Mouse (Mus musculus) cerebellum, postnatal 10 days (tissue): ENCODE data around the gene Fam136a.
"Not testable (repeated sequence)": the region's sequence is repeated elsewhere in the genome, so short reads cannot be mapped to it uniquely, and the experiment has no call there.

Experiments used
- DNase-seq, 2 experiments: peaks; one replicate each; pipeline ENCODE4 v3.0.0; 2021; ENCODE audit warnings: mixed read lengths in 2 of 2

Gene Fam136a

DNA sequence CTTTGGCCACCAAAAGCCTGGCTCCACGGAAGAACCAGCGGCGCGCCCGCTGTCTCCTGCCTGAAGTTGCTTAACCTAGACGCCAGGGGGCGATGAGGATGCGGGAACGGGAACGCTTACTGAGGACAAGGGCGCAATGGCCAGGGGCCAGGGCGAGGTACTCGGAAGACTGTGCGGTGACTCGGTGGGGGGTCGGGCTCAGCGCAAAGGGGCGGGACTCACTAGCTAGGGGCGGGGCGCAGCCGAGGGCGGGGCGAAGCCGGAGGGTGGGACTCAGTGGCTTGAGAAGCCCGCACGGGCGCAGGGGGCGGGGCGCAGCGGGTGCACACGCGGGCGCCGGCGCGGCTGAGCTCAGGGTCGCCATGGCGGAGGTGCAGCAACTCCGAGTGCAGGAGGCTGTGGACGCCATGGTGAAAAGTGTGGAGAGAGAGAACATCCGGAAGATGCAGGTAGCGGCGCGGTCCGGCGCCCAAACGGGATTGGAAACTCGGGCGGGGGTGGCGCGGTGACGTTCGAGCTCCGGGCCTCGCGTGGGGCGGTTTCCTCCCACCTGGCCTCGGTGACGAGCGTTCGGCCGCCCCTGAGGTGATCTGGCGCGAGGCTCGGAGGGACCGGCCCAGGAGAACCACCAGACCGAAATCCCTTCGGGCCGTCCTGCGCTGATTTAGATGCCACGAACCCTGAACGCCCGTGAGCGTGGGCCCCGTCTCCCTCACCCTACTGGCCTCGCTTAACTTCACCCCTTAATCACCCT, at the start of gene Fam136a:
Fam136a (plus strand) TSS at position 276 of the 754 bp plus-strand sequence.
- peak; percentile 99 for DNase-seq

DNA sequence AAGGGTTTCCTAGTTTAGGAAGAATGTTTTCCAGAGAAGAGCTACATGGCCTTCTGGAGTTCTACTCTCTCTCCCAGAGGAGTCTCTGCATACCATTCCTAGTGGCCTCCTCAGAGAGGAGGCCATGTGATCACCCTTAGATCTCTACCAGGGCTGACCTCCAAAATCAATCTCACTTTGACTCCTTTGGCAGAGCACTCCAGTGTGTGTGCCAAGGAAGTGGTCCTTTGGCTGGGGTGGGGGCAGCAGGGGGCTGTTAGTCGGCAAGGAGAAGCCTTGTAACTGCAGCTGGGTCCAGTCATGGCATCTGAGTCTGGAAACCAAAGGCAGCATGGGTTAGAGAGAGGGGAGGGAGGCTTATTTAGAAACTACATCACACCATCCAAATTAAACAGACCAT, 48.4 kb upstream of the Fam136a start:
- DNase-seq: peak in 1 of 2 experiments; percentile 22

DNA sequence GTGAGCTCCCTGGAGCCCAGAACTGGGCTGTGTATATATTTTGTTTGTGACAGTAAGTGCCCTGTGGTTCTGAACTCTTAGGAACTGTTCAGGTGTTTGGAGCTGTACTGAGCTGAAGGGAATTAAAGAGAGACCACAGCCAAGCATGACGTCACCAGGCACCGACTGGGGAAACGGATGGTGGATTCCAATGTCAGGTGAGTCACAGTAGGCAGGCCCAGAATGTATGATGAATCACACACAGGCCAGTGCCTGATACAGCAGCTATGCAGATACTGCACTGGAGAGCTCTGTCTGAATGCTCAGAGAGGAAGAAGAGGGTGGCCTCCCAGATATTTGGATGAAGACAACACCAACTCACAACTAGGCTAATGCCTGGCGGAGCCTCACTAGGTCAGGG, 46.6 kb upstream of the Fam136a start:
- no peak for DNase-seq

DNA sequence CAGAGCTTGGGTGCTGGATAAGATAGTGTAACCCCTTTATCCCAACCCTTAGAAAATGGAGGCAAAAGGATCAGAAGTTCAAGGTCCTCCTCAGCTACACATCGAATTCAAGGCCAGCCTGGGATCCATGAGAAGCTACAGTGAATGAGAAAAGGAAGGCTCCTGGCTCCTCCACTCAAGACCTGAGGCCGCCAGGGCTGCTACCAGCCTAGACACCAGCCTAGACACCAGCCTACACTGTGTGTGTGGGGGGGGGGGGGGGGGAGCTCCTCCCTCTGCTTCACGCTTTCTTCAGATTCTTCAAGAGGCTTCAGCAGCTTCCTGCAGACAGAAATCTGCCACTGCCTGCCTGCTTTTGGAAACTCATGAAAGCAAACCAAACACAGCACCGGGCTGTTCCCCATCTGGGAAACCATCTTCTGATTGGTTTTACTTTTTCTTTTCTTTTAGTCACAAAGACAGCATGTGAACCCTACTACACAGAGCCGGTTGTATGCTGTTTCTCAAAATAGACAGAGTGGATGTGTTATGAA, 43.3 kb upstream of the Fam136a start:
- no peak for DNase-seq

DNA sequence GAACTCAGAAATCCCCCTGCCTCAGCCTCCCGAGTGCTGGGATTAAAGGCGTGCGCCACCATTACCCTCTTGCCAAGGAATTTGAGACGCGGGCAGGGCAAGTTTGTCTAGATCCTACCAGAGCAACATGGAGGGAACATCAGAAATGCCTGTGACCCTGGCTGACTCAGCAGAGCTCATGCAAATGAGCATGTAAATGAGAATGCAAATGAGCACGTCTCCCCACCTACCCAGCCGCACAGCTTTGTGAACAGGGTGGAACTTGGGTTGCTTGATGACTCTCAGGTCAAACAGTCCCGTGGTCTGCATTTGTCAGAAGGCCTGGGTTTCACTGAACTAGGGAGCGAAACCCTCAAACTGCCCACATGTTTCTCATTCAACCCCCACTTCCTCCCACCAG, 42.5 kb upstream of the Fam136a start:
- DNase-seq: no peak

DNA sequence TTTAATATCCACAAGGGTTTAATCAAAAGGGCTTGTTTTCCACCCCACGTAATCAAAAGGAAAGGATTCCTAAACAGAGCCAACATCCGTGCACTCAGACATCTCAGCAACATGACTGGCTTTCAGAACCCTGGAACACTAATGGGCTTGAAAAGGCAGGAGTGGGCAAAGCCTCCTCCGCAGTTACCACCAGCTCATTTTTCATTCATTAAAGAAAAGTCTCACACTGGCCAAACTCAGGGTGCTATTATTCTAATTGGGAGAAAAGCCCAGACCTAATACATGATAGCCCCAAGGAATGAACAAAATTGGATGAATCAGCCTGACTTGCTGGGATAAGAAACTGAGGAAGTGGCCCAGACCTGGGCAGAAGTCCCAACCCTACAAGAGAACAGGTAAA, 41.0 kb upstream of the Fam136a start:
- no peak for DNase-seq

DNA sequence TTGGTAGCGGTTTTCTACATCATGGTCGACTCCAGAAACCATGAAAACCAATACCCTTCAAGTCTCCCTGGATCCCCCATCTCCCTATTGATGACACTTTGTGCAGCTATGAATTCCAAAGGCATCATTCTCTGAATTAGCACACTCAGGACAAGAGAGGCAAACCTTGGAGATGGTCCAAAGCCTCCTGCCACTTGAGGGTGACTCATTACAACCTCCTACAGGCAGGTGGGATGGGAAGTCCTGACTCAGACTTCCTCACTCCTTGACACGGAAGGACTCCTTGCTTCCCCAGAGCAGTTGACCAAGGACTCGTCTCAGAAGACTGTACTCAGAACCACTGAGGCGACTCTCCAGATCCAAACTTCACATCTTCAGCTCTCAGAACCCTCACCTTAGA, 39.8 kb upstream of the Fam136a start:
- peak in 1 of 2 experiments; percentile 10 for DNase-seq

DNA sequence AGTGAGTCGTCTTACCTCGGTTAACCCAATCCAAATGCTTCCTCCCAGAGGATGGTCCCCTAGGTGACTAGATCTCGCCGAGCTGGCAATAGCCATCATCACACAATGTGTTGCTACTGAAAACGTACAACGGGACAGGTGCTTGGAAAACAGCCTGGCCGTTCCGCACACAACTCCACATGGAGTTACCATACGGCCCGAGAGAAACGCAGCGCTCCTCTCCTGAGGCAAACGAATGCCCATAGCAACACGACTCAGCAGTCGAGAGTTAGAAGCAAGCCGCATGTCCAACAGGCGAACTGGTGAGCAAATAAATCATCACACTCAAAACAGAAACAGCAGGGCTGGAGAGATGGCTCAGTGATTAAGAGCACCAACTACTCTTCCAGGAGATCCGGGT, 38.6 kb upstream of the Fam136a start:
- no peak for DNase-seq

DNA sequence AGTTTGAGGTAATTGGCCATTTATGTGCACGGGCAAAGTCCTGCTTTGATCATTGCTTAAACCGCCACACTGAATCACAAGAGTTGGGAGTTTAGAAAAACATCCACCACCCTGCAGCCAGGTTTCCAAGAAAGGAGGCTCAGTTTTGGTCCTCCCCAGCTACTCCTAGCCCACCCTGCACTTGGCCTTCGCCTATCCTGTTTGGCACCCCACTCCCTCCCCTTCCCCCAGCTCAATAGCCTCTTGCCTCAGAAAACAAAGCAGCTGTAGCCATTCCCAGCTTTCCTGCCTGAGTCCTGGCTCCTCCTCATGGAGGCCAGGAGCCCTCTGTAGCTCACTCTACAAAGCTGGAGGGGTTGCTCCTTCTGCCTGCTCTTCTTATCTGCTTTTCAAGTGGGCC, 37.1 kb upstream of the Fam136a start:
- DNase-seq: no peak

DNA sequence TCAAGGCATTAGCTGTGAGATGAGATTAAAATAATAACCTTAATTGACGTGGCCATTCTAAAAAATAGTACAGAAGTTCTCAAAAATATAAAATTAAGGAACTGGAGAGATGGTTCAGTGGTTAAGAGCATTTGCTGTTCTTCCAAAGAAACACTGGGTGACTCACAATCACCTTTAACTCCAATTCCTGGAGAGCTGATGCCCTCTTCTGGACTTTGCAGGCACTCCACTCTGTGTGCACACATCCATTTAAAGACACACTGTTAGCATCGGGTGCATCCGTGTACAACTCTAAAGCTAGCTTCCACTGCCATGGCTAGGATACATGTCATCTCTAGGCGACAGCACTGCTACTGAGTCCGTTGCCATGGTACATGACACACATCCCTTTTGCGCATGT, 35.5 kb upstream of the Fam136a start:
- DNase-seq: no peak

DNA sequence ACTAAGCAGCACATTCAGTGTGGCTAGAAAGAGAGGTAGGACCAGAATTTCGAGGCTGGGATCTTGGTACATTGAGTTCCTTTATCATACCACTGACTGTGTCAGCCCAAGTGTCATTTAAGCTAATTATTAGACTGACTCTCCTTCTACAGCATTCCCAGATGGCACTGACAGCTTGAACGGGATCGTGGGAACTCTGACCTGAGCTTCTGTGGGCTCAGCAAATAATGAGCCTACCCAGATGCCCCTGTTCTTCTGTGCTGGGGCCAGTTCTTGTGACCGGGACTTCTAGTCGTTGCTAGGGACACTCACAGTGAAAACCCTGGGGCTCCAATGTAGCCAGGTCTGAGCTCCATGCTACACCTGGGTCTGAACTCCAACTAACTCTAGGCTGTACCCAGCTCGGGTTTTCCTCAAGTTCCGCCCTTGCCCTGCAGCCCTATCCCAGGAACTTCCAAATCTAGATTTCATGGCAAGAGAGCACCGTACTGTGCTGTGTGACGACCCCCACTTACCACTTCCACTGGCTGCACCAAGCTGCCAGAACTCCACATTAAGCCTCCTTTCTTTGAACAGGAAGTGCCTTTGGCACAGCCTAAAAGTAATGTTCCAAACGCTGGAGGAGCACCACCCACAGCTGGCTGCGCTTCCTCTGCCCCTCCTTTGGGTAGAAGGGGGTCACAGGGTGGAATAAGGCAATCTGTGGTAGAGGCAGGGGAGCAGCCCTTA, 30.2 kb upstream of the Fam136a start:
- DNase-seq: peak in 1 of 2 experiments; percentile 8

DNA sequence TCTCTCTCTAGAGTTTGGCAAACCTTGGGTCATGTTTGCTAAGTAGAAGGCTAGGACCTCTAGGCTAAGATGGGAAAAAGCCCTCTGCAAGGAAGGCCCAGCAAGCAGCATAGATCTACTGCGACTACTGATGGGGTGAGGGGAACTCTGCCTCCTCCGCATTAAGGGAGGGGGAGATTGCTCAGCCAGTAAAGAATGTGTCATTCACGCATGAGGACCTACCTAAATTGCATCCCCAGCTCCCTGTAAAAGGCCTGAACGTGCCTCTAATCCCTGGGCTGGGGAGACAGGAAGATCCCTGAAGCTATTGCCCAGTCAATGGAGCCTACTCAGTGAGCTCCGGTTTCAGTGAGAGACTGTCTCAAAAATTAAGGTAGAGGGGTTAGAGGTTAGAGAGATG, 29.6 kb upstream of the Fam136a start:
- no peak for DNase-seq

DNA sequence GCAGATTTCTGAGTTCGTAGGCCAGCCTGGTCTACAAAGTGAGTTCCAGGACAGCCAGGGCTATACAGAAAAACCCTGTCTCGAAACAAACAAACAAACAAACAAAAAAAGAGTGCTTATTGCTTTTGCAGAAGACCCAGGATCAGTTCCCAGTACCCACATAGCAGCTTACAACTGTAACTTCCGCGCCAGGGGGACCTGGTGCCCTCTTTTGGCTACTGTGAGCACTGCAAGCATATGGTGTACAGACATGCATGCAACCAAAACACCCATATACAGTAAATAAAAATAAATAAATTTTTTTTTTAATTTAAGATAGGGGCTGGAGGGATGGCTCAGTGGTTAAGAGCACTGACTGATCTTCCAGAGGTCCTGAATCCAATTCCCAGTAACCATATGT, 29.1 kb upstream of the Fam136a start:
- not testable (repeated sequence) for DNase-seq

DNA sequence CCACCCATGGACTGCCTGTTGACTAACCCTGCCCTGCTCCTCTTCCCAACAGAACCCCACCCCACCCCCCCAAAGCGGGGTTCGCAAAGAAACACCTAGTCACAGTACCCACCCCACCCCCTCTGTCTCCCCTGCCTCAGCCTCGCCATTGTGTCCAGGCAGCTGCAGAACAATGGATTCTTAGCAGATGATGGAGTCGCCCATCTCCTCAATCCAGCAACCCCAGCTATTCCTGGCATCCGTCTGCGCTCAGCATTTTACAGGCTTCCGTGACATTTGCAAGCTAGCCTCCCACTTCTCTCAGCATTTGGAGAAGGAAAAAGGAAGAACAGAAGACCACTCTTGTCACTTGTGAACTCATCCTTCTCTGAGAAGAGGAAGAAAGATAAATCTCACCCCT, 21.8 kb upstream of the Fam136a start:
- peak in 1 of 2 experiments; percentile 10 for DNase-seq

DNA sequence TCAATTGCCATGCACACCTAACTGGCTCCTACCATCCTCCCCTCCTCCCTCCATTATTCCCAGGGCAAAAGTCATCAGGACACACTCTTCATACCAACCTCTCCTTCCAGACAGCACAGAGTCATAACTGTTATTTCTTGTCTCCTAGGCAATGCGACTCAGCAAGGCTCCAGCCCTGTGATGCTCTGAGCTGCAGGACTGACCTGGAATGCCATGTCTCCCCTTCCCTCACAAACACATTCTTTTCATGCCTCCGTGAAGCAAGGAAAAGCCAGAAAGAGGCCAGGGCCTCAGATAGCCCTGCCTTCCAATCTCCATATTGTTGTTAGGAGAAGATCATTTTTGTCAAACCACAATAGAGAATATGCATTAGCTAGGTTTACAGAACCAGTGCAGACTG, 19.4 kb upstream of the Fam136a start:
- DNase-seq: no peak

DNA sequence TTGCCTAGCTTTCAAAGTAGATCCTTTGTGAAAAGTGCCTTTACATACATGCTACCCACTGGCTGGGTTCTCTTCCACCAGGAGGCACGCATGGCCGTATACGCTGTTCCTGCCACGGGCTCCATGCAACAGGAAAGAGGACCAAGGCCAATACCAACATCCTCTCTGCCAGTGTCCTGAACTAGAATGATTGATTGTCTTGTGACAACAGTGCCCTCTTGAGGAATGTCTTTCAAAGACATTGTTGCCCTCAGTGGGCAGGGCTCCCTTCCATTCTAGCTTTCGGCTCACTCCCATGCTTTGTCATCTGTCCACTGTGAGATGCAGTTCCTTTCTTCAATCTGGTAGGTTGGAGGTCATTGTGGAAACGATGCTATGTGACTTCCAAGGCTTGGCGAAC, 16.2 kb upstream of the Fam136a start:
- DNase-seq: peak; percentile 51 to 68

DNA sequence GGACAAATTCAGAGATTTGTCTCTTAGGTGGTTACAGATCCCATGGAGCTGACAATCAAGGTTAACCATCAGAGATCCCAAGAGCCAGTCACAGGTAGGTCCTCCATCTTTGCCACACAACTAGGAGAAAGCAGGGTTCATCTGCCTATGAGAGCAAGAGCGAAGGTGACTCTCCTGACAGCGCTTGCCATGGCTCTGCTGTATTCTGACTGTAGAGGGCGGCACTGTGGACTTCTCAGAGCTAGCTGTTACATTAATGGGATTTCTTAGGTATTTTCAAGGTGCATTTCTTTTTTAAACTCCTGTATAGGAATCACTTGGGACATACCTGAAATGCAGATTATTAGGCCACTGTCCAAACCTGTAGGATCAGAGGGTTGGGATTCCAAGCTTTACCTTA, 10.5 kb upstream of the Fam136a start:
- DNase-seq: no peak

DNA sequence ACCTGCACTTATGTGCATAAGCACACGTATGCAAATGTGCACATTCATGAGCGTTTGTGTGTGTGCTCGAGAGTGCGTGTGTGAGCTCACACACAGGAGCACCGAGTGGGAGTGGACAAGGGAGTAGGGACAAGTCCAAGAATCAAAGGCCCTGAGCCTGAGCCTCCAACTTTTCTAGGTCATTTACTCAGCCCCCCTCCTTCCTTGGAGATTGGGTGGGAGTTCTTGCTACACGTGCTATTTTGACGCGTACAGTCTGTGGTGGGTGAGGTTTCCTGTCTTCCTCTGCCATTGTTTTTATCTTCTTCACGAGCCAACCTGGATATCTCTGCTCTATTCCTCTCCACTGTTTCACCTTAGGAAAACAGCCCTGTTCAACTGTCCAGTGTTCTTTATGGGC, 8.5 kb upstream of the Fam136a start:
- no peak for DNase-seq

DNA sequence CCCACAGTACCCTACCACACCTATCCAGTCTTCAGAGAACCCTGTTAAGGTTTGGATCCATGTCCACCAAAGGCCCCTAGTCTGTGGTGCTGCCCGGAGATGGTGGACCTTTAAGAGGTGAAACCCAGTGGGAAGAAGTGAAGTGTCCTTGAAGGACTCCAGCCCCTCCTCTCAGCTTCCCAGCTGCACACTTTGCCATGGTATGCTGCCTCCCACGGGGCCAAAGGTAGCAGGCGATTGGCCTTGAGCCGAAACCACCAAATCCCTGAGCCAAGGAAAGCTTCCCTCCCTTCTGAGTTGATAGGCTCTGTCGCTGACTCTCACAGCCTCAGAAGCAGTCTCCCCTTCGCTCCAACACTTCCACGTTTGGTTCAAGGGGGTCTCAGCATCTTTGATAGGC, 4.8 kb upstream of the Fam136a start:
- no peak for DNase-seq

DNA sequence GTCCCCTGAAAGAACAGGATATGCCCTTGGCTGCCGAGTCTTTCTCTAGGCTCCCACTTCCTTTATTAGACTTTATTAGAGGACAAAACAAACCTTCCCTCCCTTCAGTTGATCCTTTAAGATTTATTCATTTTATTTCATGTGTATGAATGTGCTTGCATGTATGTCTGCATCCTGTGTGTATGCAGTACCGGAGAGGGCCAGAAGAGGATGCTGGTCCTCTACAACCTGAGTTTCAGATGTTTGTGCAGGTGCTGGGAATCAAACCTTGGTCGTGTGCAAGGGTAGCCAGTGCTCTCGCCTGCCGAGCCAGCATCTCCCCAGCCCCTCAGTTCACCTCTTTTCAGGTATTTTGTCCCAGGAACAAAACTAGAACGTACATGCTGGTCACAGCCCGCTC, 4.1 kb upstream of the Fam136a start:
- no peak for DNase-seq

DNA sequence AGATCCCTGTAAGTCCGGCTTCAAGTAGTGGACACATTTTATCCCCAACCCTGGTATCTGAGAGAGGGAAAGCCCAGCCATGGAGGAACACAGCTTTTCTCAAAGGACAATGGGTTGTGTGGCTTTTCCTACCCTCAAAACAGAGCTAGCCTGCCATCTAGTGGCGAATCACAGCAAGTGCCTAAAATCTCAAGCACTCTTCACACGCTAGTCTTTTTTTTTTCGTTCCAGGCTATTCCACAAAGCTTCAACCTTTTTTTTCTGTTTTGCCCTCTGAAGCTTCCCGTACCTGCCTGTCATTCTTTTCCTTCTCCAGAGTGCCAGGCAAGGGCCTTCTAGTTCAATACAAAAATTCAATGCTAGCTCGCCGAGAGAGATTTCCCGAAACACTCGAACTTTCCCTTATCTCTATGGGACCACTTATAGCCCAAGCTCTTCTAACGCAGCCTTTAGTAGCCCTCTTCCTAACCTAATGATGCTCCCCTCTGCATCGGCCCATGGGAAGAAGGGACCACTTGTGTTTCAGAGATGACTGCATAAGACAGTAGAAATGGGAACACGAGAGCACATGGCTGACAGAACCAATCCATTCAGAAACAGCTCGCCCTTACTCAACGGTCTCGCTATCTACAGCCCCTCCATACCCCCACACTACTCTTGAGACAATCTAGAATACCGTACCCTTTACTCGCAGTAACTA, 854 bp upstream of the Fam136a start:
- DNase-seq: peak; percentile 91 to 92

DNA sequence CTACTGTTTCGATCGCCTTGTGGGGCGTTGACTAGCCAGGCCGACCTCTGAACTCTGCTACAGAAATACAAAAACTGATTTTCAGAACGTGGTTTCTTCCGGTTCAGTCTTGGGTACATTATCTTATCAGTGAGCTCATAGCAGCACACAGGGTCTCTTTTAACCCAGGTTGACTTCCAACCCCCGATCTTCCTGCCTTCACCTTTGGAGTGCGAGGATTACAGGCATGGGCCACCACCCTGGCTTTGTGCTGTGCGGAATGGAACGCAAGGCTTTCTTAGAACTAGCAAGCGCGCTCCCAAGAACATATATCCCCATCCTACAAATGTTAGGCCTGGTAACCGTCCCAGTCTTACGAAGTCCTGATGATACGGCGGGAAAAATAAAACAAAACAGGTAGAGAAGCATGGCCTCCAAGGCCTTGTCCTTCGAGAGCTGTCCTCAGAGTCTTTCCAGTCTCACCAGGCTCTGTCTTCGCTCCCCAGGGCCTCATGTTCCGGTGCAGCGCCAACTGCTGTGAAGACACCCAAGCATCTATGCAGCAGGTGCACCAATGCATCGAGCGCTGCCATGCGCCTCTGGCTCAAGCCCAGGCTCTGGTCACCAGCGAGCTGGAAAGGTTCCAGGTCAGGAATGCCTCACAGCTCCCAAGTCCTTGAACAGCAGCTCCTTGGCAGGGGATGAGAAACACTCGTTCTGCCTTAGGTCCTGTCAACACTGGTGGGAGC, 843 bp downstream of the Fam136a start:
- peak; percentile 81 to 83 for DNase-seq

DNA sequence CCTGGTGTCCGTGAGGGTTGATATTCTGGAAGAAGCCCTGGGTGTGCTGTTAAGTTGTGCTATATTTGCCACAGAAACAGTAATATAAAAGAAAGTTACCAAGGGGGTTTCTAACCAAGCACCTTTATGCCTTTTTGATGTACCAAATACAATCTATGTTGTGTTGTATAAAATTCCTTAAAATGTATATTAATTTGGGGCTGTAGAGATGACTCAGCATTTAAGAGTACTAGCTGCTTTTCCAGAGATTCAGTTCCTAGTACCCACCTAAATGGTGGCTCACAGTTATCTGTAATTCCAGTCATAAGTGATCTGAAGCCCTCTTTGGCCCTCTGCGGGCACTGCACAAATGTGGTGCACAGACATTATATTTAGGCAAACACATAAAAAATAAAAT, 1.4 kb downstream of the Fam136a start:
- DNase-seq: no peak
